Mouse (Mus musculus) gonadal fat pad, adult 2 months (tissue): ENCODE data around the gene Gm815. TPM values are rescaled to one million over a fixed set of nuclear protein-coding genes. Genes with fewer than 3 reads are reported as not detected.

Source experiments
- DNase-seq: peaks from one replicate; pipeline ENCODE4 v3.0.0-alpha.2; 2012; ENCODE audit warnings: low read depth
- polyA plus RNA-seq: library from polyadenylated mRNA; depleted of rRNA; stranded (reverse); fragments of >200 nt; gene quantifications from 2 replicates; pipeline ENCODE4 v1.2.3, GENCODE M21; 2012

The Gm815 gene
- polyA plus RNA-seq, 1 experiment: not detected

DNA sequence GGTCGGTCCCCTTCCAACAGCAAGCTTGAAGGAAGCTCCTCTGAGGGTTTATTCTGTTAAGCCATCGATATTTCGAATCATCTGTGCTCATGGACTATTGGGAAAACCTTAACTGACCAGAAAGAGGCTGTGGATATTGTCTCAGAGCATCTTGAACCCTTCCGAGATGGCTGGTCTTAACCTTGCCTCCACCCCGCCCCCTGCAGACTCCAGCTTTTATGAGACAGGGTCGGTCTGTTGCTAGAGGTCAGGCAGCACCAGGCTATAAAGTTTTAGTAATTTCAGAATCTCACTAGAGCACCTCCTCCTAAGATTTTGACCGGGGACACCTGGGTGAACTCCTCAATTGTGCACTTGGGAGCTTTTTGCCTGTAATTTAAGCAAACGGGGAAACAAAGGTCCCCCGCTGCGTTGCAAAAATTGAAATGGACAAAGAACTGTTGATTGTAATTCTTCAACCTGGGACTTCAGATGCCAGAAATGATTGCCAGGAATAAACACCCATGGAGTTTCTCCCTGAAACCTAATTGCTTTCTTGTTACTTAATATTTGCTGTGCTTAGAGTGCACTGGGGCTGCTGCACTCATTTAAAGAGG, 8.4 kb upstream of the Gm815 start:
- DNase-seq: no peak

DNA sequence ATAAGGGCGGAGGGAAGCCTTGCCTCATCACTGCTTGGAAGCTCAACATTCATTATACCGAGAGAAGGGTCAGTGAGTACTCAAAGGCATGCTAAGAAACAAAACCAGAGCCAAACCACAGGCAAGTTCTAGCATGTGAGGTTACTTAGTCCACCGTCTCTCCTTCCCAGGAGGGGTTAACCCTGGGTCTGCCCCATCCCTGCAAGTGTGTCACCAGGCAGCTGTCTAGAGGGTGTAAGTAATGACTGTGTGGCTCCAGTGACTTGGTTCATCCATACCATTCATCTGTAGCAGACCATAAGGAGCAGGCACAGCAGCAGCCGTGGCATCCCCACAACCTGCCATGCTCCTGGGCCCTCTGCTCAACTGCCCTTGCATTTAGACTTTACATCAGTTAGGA, 5.8 kb upstream of the Gm815 start:
- no peak for DNase-seq

DNA sequence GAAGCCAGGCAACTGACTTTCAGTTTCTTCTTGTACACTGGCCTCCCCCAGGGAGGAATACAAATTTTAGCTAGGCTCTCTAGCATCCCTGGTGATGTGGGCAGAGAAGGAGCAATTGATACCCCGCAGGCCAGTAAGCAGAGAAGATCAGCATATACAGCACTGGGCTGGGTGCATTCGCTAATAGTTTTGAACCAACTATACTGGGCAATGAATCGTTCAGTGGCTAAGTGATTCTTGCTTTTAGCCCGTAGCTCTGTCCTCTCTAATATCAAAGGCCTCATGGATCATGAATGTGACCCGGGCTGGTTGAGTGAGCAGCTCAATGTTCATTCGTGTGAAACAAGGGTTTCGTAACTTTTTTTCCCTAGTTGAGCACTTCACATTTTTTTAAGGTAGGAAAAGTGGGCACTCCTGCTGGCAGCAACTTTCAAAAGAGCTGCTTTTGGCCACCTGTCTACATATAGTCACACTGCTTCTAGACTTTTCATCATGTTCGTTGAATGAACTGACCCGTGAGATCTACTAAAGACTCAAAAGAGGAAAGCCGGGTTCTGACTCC, 3.7 kb upstream of the Gm815 start:
- no peak for DNase-seq

DNA sequence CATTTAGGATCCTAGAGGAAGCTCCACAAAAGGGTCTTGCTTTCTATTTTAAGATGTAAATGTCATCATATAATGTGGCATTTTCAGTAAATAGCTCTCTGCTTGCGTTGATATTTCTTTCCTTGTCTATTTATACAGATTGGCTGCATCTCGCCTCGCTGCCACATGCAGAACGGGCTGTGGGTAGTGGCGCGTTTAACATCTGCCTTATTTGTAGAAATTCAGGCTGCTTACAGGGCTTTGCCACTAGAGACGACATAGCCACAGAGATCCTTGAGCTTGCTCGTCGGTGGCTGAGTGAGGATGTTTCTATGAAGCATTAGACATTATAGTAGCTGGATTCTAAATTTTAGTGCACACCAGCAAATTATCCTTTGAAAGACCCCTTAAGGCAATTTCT, 2.5 kb downstream of the Gm815 start:
- no peak for DNase-seq

DNA sequence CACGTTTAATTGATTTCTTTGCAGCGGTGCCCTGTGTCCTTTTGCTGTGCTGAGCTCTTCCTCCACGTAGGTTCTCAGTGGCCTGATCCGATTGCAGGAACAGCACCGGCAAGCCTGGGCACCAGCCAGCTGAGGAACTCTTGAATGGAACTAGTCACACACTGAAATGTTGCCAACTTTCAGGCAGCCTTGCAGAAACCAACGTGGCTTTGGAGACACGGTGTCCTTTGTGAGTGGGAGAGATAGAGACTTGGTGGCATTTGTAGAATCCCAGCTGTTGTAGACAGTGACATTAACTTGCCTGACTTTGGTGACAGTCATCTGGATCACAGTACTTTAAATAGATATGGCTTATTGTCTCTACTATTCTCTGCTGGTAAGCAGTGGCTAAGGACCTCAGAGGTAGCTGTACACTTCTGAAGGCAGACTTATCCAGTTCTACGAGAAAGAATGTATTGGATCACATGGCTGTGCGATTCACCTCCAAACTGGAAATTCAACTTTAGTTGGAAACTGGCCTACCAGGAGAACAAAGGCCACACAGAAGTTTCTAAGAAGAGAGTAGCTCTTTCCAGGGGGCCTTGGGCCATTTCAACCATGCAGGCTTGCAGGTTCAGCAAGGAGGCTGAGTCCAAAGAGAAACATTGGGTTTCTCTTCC, 5.8 kb downstream of the Gm815 start:
- DNase-seq: peak; percentile 100

DNA sequence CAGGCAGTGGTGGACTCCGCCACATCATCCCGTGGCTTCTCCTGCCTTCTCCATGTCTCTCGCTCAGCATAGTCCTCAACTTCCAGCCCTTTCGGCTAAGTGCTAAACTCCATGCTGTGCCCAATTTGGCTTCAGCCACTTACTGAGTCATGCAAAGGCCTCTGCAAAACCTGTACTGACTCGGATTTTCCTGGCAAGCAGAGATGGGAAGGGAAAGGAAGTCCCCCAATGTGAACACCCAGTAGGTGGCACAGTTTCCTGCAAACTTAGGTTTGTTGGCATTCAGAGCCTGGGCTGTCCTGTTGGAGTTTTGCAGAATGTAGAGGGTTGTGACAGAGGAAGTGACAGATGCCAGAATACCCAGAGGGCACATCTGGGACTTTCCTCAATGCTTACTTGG, 7.2 kb downstream of the Gm815 start:
- DNase-seq: peak; percentile 99

DNA sequence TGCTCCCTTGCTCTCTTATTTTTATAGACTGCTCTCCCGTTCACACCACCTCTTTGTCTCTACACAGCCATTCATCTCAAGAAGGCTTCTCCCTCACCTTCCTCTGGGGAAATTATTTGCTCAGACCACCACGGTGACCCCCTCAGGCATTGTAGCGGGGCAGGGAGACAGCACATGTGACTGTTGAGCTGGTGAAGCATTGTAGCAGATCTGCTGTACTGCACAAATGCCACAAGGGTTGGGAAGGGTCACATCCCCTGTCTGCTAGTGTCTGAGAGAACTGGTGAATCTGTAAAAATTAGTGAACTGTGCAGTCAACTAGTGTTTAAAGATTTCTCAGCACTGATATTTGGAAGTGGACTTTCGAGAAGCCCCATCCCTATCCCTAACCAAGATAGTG, 16.5 kb downstream of the Gm815 start:
- no peak for DNase-seq

DNA sequence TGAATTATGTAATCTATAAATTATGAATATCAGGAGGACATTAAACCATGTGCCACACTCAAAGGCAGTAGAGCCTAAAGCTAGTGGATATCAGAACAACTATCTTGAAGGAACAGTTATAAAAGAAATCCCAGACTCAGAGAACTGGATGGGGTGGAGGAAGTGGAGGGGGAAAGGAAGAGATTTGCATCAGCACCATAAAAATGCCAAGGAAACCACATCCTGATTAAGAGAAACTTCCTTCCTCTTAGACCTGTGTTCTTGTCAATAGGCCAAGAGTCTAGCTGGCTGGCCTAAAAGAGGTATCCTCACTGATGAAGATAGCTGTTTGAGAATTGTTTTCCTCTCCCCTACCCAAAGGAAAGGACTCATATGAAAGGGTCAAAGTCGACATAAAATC, 28.6 kb downstream of the Gm815 start:
- no peak for DNase-seq

DNA sequence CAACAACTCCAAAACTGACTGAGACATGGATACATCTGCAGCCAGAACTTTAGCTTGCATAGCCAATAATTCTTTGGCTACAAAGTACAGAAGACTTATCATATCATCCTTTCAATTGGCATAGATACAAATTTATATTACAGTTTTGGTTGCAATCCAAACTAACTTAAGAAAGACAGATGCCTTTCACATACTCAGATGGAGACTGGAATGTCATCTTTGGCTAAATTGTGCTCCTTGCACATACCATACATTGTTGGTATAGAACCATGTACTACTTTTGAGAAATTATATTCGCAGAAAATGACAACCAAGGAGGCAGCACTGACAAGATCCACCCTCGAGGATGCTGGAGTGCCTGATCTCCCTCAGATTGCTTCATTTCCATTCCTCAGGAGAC, 35.1 kb downstream of the Gm815 start:
- DNase-seq: no peak

DNA sequence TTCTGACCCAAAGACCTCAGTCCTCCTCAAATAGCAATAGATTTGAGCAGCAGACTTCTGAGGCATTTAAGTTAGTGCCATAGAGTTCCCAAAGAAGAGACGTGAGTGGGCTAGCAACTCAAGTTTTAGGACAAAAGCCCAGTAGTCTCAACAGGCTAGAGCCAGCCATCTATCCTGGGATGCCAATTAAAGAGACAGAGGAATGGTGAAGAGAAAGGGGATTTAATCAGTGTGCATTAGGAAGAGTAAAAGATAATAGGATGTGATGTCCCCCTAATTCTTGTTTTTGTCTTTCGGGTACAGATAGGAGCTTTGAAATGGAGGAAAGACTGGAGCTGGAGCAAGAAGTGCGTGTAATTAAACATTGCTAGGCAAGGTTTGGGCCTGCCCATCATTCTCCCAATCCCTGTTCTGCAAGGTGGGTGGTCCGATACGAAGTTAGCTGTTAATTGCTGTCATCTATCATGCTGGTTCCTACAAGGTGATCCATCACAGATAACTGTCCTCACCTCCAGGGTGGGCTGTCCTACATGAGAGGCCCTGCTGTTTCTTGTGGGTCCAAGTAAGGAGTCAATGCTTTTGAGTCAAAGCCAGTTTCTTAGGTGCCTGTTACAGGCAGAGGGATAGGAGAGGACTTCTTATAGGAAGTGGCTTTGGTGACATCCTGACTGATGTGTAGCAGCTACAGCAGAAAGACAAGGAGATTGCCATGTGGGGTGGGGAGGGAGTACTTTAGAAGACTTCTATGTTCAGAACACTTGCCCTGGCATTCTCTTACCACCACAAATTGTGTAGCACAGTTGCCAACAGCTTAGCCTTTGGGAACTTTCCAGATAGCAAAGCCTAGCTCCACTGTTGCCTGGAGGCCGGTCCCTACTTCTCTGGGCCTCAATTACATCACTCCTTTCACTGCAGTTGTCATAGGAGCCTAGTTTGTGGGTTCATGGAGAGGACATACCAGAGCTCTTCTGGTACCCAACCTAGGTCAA, 44.9 kb downstream of the Gm815 start:
- no peak for DNase-seq

DNA sequence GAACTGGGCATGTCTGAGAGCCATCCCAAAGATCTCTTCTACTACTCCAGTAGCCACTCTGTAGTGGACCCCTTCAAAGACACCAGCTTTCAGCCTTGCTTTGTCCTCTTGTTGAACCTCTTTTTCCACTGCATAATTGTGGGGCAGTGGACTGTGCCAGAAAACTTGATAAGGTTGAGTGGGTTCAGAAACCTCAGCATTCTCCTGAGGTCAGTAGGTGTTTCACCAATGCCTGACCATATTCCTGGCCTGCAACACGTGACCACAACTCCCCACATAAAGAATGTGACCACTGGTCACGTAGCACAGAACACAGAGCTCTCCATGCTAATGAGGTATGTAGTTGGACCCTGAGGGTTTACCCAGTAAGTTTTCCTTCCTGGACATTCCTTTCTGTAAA, 48.5 kb downstream of the Gm815 start:
- DNase-seq: no peak
